Comparison of ENCODE assay signal across 13 mouse cellular contexts in genomic region chr1:75289888-75290431, GRCm38 (mm10). TPM values are rescaled to one million over a fixed set of nuclear protein-coding genes. Genes with fewer than 3 reads are reported as not detected.
A peak's percentile ranks its signal among the peaks of the same experiment; 100 is the strongest.
DNase-seq lines count a peak whose midpoint lies in the region; ATAC-seq lines count a peak whose summit lies in the region.
"Had no signal": no experiment of that assay in that cellular context is flagged by ENCODE, and none has a peak within 500 bp of the region (broad histone marks: within the 10 kb centered on the region; RNA-seq: fewer than 3 reads in every experiment).

No protein-coding gene starts in this region.

- no peaks in the 10 kb centered on the region for H3K27me3 ChIP-seq in forebrain, embryonic 14.5 days (replicated peaks; ENCODE audit: control insufficient read depth, insufficient read depth, low read length)
- no peaks in the 10 kb centered on the region for H3K27me3 ChIP-seq in hindbrain, embryonic 16.5 days (replicated peaks; ENCODE audit: control insufficient read depth, insufficient read depth, low read length)
- no peaks in the 10 kb centered on the region for H3K27me3 ChIP-seq in neural tube, embryonic 12.5 days (replicated peaks)
- H3K27me3 ChIP-seq: embryonic facial prominence, embryonic 13.5 days; liver, embryonic 15.5 days had no signal

- DNase-seq in frontal cortex, postnatal 25 days (ENCODE audit: low spot score in 2 of 2): no peak
- DNase-seq in forebrain, embryonic 14.5 days (ENCODE audit: low spot score): no peak
- DNase-seq in thymus, postnatal 25 days: no peak
- no peak for DNase-seq in ovary, postnatal 36 days (ENCODE audit: low spot score)
- no peak for DNase-seq in layer of hippocampus, adult 9-10 months (ENCODE audit: low spot score)

- no peaks in the 10 kb centered on the region for H3K36me3 ChIP-seq in forebrain, embryonic 14.5 days (ENCODE audit: control insufficient read depth, insufficient read depth, low read length)
- no peaks in the 10 kb centered on the region for H3K36me3 ChIP-seq in hindbrain, embryonic 16.5 days (ENCODE audit: control insufficient read depth, insufficient read depth, low read length)
- no peaks in the 10 kb centered on the region for H3K36me3 ChIP-seq in neural tube, embryonic 12.5 days
- H3K36me3 ChIP-seq: embryonic facial prominence, embryonic 13.5 days; liver, embryonic 15.5 days had no signal

- peak; percentile 72 for ATAC-seq in frontal cortex, adult (ENCODE audit: low TSS enrichment)
- ATAC-seq in forebrain, embryonic 14.5 days: peak; percentile 36; the same call in 1 of the 2 replicates
- ATAC-seq in hindbrain, embryonic 16.5 days: no peak
- peak; percentile 37 for ATAC-seq in neural tube, embryonic 12.5 days (ENCODE audit: low FRiP score, low read depth)
- ATAC-seq: intestine, embryonic 16.5 days had no signal

- peak overlapping the region; percentile 18; the same call in 1 of the 2 replicates for H3K4me2 ChIP-seq in forebrain, embryonic 14.5 days (ENCODE audit: low read length)
- H3K4me2 ChIP-seq in hindbrain, embryonic 16.5 days (ENCODE audit: low read length): no peak overlapping the region
- H3K4me2 ChIP-seq in neural tube, embryonic 12.5 days (replicated peaks): peak overlapping the region; percentile 32; the same call in 1 of the 2 replicates
- H3K4me2 ChIP-seq: embryonic facial prominence, embryonic 13.5 days; liver, embryonic 15.5 days had no signal

- no peaks in the 10 kb centered on the region for H3K9me3 ChIP-seq in forebrain, embryonic 14.5 days (replicated peaks; ENCODE audit: control insufficient read depth, low read length)
- H3K9me3 ChIP-seq in hindbrain, embryonic 16.5 days (ENCODE audit: control insufficient read depth, low read length): no peaks in the 10 kb centered on the region
- no peaks in the 10 kb centered on the region for H3K9me3 ChIP-seq in neural tube, embryonic 12.5 days
- H3K9me3 ChIP-seq: embryonic facial prominence, embryonic 13.5 days; liver, embryonic 15.5 days had no signal

- peak overlapping the region; percentile 85 for H3K27ac ChIP-seq in forebrain, embryonic 14.5 days (ENCODE audit: low read depth, low read length)
- peak overlapping the region; percentile 77 for H3K27ac ChIP-seq in hindbrain, embryonic 16.5 days (ENCODE audit: low read depth, low read length)
- peak overlapping the region; percentile 80 for H3K27ac ChIP-seq in neural tube, embryonic 12.5 days
- H3K27ac ChIP-seq: embryonic facial prominence, embryonic 13.5 days; liver, embryonic 15.5 days had no signal

- no peak overlapping the region for H3K9ac ChIP-seq in forebrain, embryonic 14.5 days (ENCODE audit: low read length)
- no peak overlapping the region for H3K9ac ChIP-seq in hindbrain, embryonic 16.5 days (ENCODE audit: low read depth, low read length)
- peak overlapping the region; percentile 26; the same call in 1 of the 2 replicates for H3K9ac ChIP-seq in neural tube, embryonic 12.5 days
- H3K9ac ChIP-seq: embryonic facial prominence, embryonic 13.5 days; liver, embryonic 15.5 days had no signal

- 33% methylated on average over 8 of the region's 8 CpGs for WGBS in forebrain, embryonic 14.5 days
- 25% methylated on average over 8 of the region's 8 CpGs for WGBS in hindbrain, embryonic 16.5 days
- WGBS in neural tube, embryonic 12.5 days: 38% methylated on average over 8 of the region's 8 CpGs

- H3K4me1 ChIP-seq in forebrain, embryonic 14.5 days (ENCODE audit: control insufficient read depth, insufficient read depth, low read length): peaks cover 17% of the 10 kb centered on the region
- peaks cover 16% of the 10 kb centered on the region for H3K4me1 ChIP-seq in hindbrain, embryonic 16.5 days (ENCODE audit: control insufficient read depth, insufficient read depth, low read depth, low read length)
- H3K4me1 ChIP-seq in neural tube, embryonic 12.5 days: peaks cover 20% of the 10 kb centered on the region
- H3K4me1 ChIP-seq: liver, embryonic 15.5 days had no signal

- H3K4me3 ChIP-seq in forebrain, embryonic 14.5 days (ENCODE audit: low read depth, low read length): no peak overlapping the region
- H3K4me3 ChIP-seq in hindbrain, embryonic 16.5 days (ENCODE audit: low read length): no peak overlapping the region
- no peak overlapping the region for H3K4me3 ChIP-seq in neural tube, embryonic 12.5 days
- H3K4me3 ChIP-seq: embryonic facial prominence, embryonic 13.5 days; liver, embryonic 15.5 days had no signal

RNA-seq across cellular contexts. Expression of gene Resp18, which starts 11.7 kb away (rescaled TPM):
- polyA plus RNA-seq in forebrain, embryonic 14.5 days (2014; fragmentation: Nextera tagmentation; extraction: Ambion mirVana): 62.4 and 68.1 TPM in 2 replicates
- polyA plus RNA-seq in hindbrain, embryonic 16.5 days (2015; fragmentation: Nextera tagmentation; extraction: Ambion mirVana): 251 and 327 TPM in 2 replicates
- 61.9 and 69.5 TPM in 2 replicates for polyA plus RNA-seq in neural tube, embryonic 12.5 days (2016; fragmentation: Nextera tagmentation; extraction: Ambion mirVana)
- polyA plus RNA-seq: heart, postnatal 0 days; limb, embryonic 11.5 days; liver, embryonic 15.5 days had no signal

RNA-seq across cellular contexts. Expression of gene Ptprn, which starts 25.7 kb away (rescaled TPM):
- polyA plus RNA-seq in forebrain, embryonic 14.5 days (2014; fragmentation: Nextera tagmentation; extraction: Ambion mirVana): 5.1 and 8.0 TPM in 2 replicates
- 36.9 and 40.6 TPM in 2 replicates for polyA plus RNA-seq in hindbrain, embryonic 16.5 days (2015; fragmentation: Nextera tagmentation; extraction: Ambion mirVana)
- 13.8 and 15.0 TPM in 2 replicates for polyA plus RNA-seq in neural tube, embryonic 12.5 days (2016; fragmentation: Nextera tagmentation; extraction: Ambion mirVana)

RNA-seq across cellular contexts. Expression of gene Dnpep, which starts 27.8 kb away (rescaled TPM):
- 160 and 178 TPM in 2 replicates for polyA plus RNA-seq in forebrain, embryonic 14.5 days (2014; fragmentation: Nextera tagmentation; extraction: Ambion mirVana)
- 149 and 150 TPM in 2 replicates for polyA plus RNA-seq in hindbrain, embryonic 16.5 days (2015; fragmentation: Nextera tagmentation; extraction: Ambion mirVana)
- polyA plus RNA-seq in neural tube, embryonic 12.5 days (2016; fragmentation: Nextera tagmentation; extraction: Ambion mirVana): 193 and 201 TPM in 2 replicates

RNA-seq across cellular contexts. Expression of gene Dnajb2, which starts 53.8 kb away (rescaled TPM):
- polyA plus RNA-seq in forebrain, embryonic 14.5 days (2014; fragmentation: Nextera tagmentation; extraction: Ambion mirVana): 21.5 and 24.3 TPM in 2 replicates
- polyA plus RNA-seq in hindbrain, embryonic 16.5 days (2015; fragmentation: Nextera tagmentation; extraction: Ambion mirVana): 86.3 and 98.0 TPM in 2 replicates
- 49.6 and 54.9 TPM in 2 replicates for polyA plus RNA-seq in neural tube, embryonic 12.5 days (2016; fragmentation: Nextera tagmentation; extraction: Ambion mirVana)

RNA-seq across cellular contexts. Expression of gene A630095N17Rik, which starts 58.1 kb away (rescaled TPM):
- not detected in 2 replicates for polyA plus RNA-seq in forebrain, embryonic 14.5 days (2014; fragmentation: Nextera tagmentation; extraction: Ambion mirVana)
- 0.26 TPM in 1 of 2 replicates, not detected in the other for polyA plus RNA-seq in hindbrain, embryonic 16.5 days (2015; fragmentation: Nextera tagmentation; extraction: Ambion mirVana)
- polyA plus RNA-seq in neural tube, embryonic 12.5 days (2016; fragmentation: Nextera tagmentation; extraction: Ambion mirVana): not detected in 2 replicates
- polyA plus RNA-seq: embryonic facial prominence, embryonic 13.5 days; heart, postnatal 0 days; intestine, embryonic 16.5 days; limb, embryonic 11.5 days; liver, embryonic 15.5 days had no signal
